Mouse (Mus musculus) liver, adult (tissue): ENCODE data around the gene Nfam1.

ENCODE experiments used
- GATA4 ChIP-seq: IDR thresholded peaks from 2 replicates; pipeline ENCODE4 v1.6.1; 2014; ENCODE audit warnings: mild to moderate bottlenecking, low read length; ENCODE audit not compliant: insufficient replicate concordance

Nfam1 gene

DNA sequence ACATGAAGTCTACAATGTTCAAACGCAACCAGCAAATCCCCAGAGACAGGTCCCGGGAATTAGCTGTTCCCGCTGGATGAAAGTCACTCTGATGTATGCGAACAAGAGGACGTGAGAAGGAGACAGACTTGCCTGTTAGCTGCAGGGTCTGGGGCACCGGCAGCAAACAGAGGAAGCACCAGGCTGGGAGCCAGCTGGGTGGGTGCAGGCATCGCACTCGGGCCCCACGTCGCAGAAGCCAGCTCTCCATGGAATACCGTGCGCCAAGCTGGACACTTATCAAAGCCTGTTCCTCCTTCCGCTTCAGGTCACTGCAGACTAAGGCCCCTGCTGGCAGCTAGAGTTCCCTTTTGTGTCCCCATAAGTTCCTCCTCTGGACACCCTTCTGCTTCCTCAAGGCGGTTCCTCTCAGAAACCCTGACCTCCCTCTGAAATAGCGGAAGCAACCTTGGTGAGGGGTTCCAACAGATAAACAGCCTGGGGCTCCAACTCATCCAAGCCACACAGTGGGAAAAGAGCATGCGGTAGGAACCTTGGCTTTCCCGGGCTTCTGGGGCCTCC, at the start of gene Nfam1:
Nfam1 (minus strand) TSS at position 326 of the 561 bp plus-strand sequence.
- TF ChIP-seq GATA4: no peak

DNA sequence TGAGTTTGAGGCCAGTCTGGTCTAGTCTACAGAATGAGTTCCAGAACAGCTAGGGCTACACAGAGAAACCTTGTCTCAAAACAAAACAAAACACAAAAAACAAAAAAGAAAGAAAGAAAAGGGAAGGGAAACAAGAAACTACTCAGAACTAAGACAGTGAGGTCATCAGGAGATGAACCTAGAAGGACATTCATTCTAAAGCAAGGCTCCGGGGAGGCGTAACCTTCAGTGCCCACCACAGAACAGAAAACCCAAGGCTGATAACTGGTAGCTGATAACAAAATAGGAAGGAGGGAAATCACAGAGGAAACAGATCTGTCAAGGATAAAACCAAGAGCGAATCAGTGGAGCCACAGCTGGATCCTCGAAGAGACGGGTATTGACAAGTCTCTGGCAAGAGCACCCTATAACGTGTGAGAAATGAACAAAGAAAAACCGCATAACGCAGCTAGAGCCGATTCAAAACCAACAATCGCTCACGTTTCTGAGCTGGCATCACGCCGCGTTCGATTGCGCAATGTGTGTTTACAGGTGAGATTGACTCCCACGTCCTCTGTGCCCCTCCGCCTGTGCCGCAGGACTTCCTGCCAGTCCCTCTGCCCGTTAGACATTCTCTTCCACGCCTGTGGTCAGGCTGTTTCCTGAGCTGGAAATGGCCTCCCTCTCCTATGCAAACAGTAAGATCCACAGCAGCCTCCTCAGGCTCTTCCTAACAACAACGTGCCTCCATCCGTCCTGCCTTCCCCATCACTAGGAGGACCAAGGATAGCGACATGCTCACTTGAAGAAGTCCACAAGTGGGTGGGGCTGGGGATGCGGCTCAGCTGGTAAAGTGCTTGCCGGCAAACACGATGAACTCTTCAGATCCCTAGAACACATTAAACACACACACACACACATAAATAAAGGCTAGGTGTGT, 42.8 kb upstream of the Nfam1 start:
- no peak for TF ChIP-seq GATA4

DNA sequence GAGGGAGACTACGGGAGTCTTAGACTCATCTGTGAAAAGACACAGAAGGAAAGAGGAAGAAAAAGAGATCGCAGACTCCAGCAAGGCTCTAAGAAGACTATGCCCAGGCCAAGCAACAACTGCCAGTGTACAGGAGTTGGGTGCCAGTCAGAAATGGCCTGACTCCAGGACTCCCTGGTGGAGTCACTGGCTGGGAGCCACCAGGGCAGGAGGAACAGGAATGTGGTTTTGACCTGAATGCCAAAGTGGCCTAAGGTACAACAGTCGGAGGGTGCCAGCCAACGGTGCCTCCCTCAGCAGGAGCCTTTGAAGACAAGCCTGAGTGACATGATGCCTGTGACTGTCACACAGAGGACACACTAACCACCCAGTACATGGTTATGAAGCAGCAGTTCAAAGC, 41.1 kb upstream of the Nfam1 start:
- TF ChIP-seq GATA4: no peak

DNA sequence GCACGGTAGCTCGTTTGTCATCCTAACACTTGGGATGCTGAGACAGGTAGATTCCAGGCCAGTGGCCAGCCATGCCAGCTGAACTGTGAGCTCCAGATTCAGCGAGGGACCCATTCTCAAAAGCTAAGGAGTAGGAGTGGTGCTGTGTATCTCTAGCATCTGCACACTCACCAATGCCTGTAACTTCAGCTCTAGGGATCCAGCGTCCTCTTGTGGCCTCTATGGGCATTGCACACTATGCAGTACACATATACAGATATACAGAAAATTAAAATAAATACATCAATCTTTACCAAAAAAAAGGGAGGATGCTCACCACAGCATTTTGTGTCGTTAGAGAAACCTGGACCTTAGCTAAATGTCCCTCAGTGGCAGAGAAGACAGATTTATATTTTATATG, 38.6 kb upstream of the Nfam1 start:
- no peak for TF ChIP-seq GATA4

DNA sequence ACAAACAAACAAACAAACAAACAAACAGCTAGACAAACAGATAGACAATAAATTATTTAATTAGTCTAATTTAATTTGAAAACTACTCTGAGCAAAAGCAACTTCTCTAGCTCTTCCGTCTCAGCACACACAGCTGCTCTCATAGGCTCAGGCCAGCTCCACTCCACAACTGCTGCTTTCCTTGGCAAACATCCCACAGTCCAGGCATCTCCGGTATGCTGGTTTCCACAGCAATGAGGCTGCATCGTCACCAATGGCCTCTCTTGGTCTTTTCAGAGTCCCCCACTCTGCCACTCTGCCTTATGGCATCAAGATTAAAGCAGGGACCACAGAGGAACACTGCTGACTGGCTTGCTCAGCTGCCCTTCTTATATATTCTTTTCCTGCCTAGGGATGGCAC, 37.8 kb upstream of the Nfam1 start:
- TF ChIP-seq GATA4: no peak

DNA sequence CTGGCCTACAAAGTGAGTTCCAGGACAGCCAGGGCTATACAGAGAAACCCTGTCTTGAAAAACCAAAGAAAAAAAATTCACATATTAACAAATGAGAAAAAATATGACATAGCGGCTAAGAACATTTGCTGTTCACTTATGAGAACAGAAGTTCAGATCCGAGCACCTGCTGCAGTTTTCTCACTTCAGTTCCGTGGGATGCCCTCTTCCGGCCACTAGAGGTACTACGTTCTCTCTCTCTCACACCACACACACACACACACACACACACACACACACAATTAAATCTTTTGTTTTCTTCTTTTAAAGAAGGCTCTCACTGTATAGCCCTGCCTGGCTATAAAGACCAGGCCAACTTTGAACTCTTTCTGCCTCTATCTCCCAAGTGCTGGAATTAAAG, 35.2 kb upstream of the Nfam1 start:
- no peak for TF ChIP-seq GATA4

DNA sequence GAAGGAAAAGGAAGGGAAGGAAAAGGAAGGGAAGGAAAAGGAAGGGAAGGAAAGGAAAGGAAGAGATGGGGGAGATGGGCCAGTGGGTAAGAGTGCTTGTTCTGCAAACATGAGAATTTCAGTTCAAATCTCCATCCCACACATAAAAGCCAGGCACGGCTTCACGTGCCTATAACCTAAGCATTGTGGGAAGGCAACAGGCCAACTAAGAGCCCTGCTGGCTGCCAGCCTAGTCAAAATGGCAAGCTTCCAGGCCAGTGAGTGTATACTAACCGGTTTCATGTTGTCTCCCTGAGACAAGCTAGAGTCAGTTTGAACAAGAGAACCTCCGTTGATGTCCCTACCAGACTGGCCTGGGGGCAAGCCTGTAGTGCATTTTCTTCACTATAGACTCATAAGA, 32.4 kb upstream of the Nfam1 start:
- TF ChIP-seq GATA4: no peak

DNA sequence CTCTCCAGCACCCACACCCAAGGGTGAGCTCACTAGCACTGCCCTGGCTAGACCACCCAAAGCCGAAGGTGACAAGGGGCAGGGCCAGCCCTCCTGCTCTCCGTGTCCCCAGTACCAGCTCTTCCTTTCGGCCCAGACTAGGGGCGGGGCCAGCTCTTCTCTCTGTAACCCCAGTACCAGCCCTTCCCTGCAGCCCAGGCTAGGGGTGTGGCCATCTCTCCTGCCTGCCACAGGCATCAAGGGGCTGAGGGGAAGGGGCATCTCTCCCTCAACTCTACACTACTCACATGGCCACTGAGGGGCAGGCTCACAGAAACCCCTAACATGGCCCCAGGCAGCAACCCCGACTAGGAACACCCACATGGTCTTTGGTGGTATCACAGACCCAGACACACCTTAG, 28.6 kb upstream of the Nfam1 start:
- no peak for TF ChIP-seq GATA4

DNA sequence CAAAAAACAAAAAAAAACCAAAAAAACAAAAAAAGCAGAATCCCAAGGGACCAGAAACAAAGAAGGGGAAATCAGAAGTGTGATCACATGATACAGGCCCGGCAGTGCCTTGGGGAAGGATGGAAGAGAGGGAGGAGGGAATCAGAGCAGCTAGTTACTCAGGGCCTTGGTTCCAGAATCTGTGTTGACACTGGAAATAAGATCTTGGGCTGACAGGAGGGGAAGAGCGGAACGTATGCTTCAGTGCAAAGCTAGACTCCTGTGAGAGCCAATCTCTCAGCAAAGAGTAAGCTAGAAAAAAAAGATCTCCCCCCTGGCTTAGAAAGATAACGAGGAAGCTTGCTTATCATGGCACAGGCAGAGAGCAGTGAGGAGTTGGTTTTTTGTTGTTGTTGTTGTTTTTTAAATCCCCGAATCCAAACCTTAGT, 26.1 kb upstream of the Nfam1 start:
- no peak for TF ChIP-seq GATA4

DNA sequence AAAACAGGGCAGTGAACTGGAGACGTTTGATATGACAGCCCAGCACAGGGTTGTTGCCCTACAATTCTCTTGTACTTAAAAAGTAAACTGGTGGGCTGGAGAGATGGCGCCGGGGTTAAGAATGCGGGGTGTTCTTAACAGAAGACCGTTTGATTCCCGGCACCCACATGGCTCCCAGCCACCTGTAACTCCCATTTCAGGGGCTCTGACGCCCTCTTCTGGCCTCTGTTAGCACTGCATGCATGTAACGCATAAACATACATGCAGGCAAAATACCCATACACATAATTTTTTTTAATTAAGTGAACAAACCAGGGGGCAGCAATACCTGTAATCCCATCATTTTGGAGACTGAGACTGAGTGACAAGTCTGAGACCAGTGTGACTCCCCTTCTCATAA, 24.4 kb upstream of the Nfam1 start:
- TF ChIP-seq GATA4: no peak

DNA sequence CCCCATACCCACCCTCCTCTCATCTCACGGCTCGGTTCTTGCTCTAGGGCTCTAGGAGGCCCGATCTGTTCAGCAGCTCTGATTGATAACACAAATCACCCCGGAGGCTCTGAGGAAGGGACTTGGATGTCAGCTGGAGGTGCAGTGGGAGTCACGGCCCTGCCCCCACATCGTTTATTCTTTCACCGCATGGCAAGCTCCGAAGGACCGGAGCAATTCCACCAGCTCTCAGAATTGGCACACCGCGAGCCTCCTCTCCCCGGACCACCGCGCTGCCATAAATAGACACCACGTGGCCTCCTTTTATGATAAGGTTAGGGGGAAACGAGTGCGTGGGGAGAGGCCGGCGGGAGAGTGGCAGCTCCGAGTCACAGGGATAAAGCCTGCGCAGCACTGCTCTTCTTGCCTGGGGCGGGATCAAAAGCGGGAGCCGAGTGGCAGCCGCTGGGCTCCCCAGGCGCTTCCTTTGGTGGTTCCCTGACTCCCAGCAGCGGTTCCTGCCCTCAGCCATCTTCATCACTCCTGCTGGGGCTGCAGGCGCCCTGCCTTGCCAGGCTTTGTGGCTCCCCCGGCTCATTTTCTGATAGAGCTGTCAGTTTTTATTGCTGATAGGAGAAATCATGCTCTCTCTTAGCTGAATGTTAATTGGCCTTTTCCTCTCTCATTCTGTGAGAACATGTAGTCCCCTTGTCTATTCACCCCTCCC, 23.4 kb upstream of the Nfam1 start:
- no peak for TF ChIP-seq GATA4

DNA sequence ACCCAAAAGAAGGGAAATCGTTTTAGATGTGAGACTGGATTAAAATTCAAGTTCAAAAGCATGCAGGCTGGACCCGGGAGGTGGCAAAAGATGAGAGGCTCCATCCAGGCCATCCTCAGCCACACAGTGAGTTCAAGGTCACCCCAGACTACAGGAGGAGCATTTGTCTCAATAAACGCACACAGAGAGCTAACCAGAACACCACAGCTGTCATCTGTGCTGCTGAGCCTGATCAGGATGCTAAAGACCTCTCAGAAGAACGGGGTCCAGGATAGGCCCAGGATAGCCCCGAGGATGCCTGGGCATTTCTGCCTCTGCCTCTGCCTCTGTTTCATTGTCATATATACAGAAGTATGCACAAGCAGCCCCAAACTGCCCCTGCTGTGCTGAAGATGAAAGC, 22.5 kb upstream of the Nfam1 start:
- no peak for TF ChIP-seq GATA4

DNA sequence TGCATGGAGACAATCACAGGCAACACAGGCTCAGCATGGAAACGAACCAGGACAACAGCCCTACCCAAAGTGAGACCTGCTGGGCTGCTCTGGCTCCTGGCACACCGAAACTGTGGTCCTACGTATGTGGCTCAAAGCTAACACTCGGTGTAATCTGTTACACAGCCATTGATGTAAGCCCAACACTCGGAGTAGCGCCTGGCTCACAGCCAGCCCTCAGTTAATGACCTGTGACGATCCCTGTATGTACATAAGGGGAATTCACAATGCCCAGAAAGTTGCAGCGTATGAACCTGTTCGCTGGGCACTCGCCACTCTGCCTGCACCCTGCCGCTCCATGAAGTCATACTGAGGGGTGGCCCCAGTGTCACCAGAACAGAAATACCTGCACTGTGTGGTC, 20.2 kb upstream of the Nfam1 start:
- TF ChIP-seq GATA4: no peak

DNA sequence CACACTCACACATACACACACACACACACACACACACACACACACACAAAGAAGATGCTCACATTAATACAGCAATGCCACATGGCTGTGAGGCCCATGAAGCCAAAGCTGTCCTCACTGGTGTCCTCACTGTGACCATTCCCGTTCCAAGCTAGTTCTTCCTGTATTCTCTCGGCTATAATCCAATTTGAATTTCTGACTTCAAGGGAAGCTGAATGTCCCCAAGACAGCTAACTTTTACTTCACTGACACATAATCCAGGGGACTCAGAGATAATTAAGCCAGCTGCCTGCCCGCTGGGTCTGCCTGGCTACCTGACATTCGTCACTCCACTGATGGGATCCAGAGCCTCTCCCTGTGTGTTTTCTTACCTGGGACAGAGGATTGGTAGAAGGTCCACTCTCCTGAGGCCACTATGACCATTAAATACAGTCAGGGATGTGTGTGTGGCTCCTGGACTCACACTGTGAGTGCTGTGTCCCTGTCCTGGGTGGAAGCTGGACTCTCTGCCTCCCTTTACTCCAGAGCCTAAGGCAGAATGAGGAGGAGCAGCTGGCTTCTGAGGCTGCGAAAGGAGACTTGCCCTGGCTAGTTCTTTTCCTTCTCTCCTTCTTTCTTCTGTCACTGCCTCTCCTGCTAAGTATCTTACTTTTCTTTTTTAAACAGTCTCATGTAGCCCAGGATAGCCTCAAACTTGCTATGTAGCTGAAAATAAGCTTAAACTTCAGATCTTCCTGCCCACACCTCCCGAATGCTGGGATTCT, 19.4 kb upstream of the Nfam1 start:
- TF ChIP-seq GATA4: no peak

DNA sequence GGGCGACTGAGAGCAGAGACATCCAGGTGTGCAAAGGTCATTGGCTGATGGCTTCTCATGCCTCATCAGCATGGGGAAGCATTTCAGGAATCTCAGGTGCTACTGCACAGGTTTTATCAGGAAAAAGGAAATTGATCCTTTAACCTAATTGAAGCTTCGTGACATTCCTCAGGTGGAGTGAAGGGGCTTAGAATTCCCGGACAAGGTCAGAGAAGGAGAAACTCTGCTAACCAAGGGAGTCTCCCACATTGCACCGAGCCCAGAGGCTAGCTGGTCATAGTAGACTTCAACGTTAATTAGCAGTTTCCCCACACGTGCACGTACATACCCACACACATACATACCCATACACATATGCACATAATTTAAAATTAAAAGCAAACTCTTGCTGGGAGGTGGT, 13.6 kb upstream of the Nfam1 start:
- no peak for TF ChIP-seq GATA4

DNA sequence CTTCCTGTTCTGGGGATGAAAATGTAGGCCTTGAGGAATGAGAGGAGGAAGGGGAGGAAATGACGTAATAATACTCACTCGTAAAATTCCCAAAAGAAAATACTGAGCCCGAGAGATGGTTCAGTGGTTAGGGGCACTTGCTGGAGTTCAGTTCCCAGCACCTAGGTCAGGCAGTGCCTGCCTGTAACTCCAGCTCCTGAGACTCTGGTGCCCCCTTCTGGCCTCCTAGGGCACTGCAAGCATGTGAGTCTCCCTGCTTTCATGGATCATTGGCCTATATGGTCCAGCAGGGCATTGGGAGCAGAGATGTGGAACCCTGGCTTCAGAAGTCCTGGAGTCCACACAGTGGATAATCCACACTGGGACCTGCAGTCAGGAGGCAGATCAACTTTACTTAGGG, 13.2 kb upstream of the Nfam1 start:
- no peak for TF ChIP-seq GATA4

DNA sequence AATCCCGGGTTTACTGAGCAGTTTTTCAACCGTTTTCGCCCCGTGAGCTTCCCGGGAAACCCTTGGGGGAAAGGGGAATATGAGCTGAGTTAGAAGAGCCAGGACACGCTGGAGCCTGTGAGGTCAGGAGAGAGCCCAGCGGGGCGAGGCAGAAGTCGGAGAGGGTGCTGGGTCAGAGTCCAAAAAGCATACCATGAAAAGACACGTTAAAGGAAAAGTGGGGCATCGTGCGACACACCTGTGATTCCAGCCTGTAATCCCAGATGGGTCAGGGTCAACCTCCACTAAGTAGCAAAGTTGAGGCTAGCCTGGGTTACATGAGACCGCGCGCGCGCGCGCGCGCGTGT, 10.2 kb upstream of the Nfam1 start:
- TF ChIP-seq GATA4: no peak
